Mouse (Mus musculus) intestine, embryonic 16.5 days (tissue): ENCODE measurements around the gene Angpt4. TPM values are rescaled to one million over a fixed set of nuclear protein-coding genes. Genes with fewer than 3 reads are reported as not detected.

Experiments used
- ATAC-seq: fragments of 200-750 bp; cut with Nextera tagmentation; 2 replicates; pipeline ENCODE4 v1.8.0; 2017; ENCODE audit warnings: moderate TSS enrichment, moderate library complexity
- H3K27ac ChIP-seq: fragments of 300-500 bp; sonication (generic); 2 replicates; pipeline ENCODE4 v1.5.1; 2014; ENCODE audit warnings: mild to moderate bottlenecking, low read length
- H3K27me3 ChIP-seq: fragments of 300-500 bp; sonication (generic); replicated peaks from 2 replicates; pipeline ENCODE4 v1.6.1; 2014; ENCODE audit warnings: low read length, control low read depth, mixed read lengths; ENCODE audit not compliant: control insufficient read depth, insufficient read depth
- H3K36me3 ChIP-seq: fragments of 300-500 bp; sonication (generic); 2 replicates; pipeline ENCODE4 v1.6.1; 2014; ENCODE audit warnings: low read length, control low read depth; ENCODE audit not compliant: control insufficient read depth, insufficient read depth
- H3K4me1 ChIP-seq: fragments of 300-500 bp; sonication (generic); 2 replicates; pipeline ENCODE4 v1.6.1; 2014; ENCODE audit warnings: low read length, control low read depth, mixed read lengths; ENCODE audit not compliant: control insufficient read depth, insufficient read depth
- H3K4me2 ChIP-seq: fragments of 300-500 bp; sonication (generic); 2 replicates; pipeline ENCODE4 v1.6.1; 2014; ENCODE audit warnings: low read depth, low read length, control low read depth
- H3K4me3 ChIP-seq: fragments of 300-500 bp; sonication (generic); 2 replicates; pipeline ENCODE4 v1.5.1; 2014; ENCODE audit warnings: mild to moderate bottlenecking, low read length
- H3K9ac ChIP-seq: fragments of 300-500 bp; sonication (generic); 2 replicates; pipeline ENCODE4 v1.6.1; 2014; ENCODE audit warnings: low read depth, low read length
- H3K9me3 ChIP-seq: fragments of 300-500 bp; sonication (generic); 2 replicates; pipeline ENCODE4 v1.6.1; 2016; ENCODE audit warnings: low read length, control low read depth; ENCODE audit not compliant: control insufficient read depth
- WGBS: fragments of 180-500 bp; shearing (Covaris S2); extraction: QIAGEN DNeasy Blood & Tissue Kit; methylation state at CpG from one replicate; pipeline ENCODE4 v1.1.7; 2014; 5-methylcytosine and 5-hydroxymethylcytosine counted together
- polyA plus RNA-seq: library from polyadenylated mRNA; unstranded; fragments of >200 nt; fragmentation: Nextera tagmentation; extraction: Ambion mirVana; gene quantifications from 2 replicates; pipeline ENCODE4 v1.2.1, GENCODE M21; 2015

The Angpt4 gene
- polyA plus RNA-seq, 1 experiment from 2014 or later: 0.89 TPM

- Histone ChIP-seq H3K36me3 (no peaks in the 10 kb centered on the region), H3K9ac (no peak overlapping the region), H3K4me2 (no peak overlapping the region), H3K9me3 (no peaks in the 10 kb centered on the region), H3K27me3 (no peaks in the 10 kb centered on the region), H3K27ac (no peak overlapping the region), H3K4me1 (peaks cover 13% of the 10 kb centered on the region), H3K4me3 (no peak overlapping the region)
- ATAC-seq: no peak
- WGBS: 72% methylated on average over 2 of the region's 2 CpGs
These were observed 4.0 kb upstream of the Angpt4 start for GRCm38 (mm10) chr2:151907020-151907419.

GRCm38 (mm10) chr2:151909386-151909785 is 1.6 kb upstream of the Angpt4 start:
- Histone ChIP-seq H3K4me3 (no peak overlapping the region), H3K27ac (no peak overlapping the region), H3K4me1 (peaks cover 13% of the 10 kb centered on the region), H3K36me3 (no peaks in the 10 kb centered on the region), H3K4me2 (no peak overlapping the region), H3K9me3 (no peaks in the 10 kb centered on the region), H3K9ac (no peak overlapping the region), H3K27me3 (no peaks in the 10 kb centered on the region)
- 74% methylated on average over 3 of the region's 3 CpGs for WGBS
- ATAC-seq: no peak

DNA sequence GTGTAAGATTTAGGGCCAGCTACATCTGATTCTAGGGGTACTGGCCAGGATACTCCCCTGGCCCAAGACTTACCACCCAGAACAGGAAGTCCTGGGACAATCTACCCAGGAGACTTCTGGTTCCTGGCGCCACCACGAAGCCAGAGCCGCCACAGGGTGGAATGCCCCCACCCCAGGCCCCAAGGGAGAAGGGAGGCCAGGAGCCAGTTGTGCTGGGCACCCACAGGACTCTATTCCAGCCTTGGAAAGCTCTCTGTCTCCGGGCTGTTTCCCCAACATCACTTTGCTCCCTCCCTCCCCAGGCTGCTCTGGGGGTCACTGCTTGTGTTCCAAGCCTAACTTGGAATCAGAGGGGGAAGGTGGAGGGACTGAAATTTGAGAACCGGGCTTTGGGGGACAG is 512 bp upstream of the Angpt4 start:
- Histone ChIP-seq H3K4me2 (no peak overlapping the region), H3K9me3 (no peaks in the 10 kb centered on the region), H3K4me1 (peaks cover 13% of the 10 kb centered on the region), H3K27ac (peak overlapping the region; percentile 43), H3K9ac (no peak overlapping the region), H3K27me3 (0 out of 2 replicates have a peak, but pooled peaks cover 3% of the 10 kb centered on the region), H3K4me3 (no peak overlapping the region), H3K36me3 (no peaks in the 10 kb centered on the region)
- 40% methylated on average over 5 of the region's 5 CpGs for WGBS
- peak; percentile 28; the same call in 1 of the 2 replicates for ATAC-seq

- no peak overlapping the region for H3K4me2 ChIP-seq
- H3K4me1 ChIP-seq: peaks cover 20% of the 10 kb centered on the region
- no peaks in the 10 kb centered on the region for H3K9me3 ChIP-seq
- H3K4me3 ChIP-seq: no peak overlapping the region
- 0 out of 2 replicates have a peak overlapping the region, but pooled peaks have one; percentile 2 for H3K9ac ChIP-seq
- ATAC-seq: no peak
- H3K36me3 ChIP-seq: no peaks in the 10 kb centered on the region
- H3K27ac ChIP-seq: no peak overlapping the region
- H3K27me3 ChIP-seq: 0 out of 2 replicates have a peak, but pooled peaks cover 3% of the 10 kb centered on the region
- WGBS: 81% methylated on average over 3 of the region's 3 CpGs
These were observed 741 bp downstream of the Angpt4 start for GRCm38 (mm10) chr2:151911751-151912150.

DNA sequence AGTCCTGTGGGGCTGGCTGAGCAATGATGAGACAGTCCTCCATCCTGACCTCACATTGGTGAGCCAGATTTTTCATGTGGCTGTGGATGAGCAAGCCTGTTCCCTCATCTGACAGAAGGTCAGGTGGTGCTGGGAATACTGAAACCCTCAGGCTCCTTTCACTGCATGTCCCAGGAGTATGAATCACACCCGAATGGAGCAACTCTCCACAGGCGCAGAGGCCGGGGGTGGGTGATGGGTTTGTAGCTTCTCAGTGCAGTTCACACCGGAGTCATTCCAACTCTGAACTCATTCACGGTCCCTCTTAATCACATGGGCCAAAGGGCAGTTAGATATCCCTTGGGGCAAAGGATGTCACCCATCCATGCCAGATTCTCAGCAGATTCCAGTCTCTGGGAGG is 3.1 kb downstream of the Angpt4 start:
- WGBS: 68% methylated on average over 5 of the region's 5 CpGs
- Histone ChIP-seq H3K27ac (no peak overlapping the region), H3K4me1 (peaks cover 20% of the 10 kb centered on the region), H3K9ac (no peak overlapping the region), H3K4me2 (no peak overlapping the region), H3K27me3 (0 out of 2 replicates have a peak, but pooled peaks cover 3% of the 10 kb centered on the region), H3K4me3 (no peak overlapping the region), H3K36me3 (no peaks in the 10 kb centered on the region), H3K9me3 (no peaks in the 10 kb centered on the region)
- ATAC-seq: no peak

GRCm38 (mm10) chr2:151915111-151915510 is 4.1 kb downstream of the Angpt4 start:
- Histone ChIP-seq H3K36me3 (no peaks in the 10 kb centered on the region), H3K27ac (no peak overlapping the region), H3K4me2 (no peak overlapping the region), H3K4me3 (no peak overlapping the region), H3K27me3 (0 out of 2 replicates have a peak, but pooled peaks cover 3% of the 10 kb centered on the region), H3K9ac (no peak overlapping the region), H3K4me1 (peaks cover 20% of the 10 kb centered on the region), H3K9me3 (no peaks in the 10 kb centered on the region)
- no peak for ATAC-seq
- WGBS: 36% methylated on average over 2 of the region's 2 CpGs

DNA sequence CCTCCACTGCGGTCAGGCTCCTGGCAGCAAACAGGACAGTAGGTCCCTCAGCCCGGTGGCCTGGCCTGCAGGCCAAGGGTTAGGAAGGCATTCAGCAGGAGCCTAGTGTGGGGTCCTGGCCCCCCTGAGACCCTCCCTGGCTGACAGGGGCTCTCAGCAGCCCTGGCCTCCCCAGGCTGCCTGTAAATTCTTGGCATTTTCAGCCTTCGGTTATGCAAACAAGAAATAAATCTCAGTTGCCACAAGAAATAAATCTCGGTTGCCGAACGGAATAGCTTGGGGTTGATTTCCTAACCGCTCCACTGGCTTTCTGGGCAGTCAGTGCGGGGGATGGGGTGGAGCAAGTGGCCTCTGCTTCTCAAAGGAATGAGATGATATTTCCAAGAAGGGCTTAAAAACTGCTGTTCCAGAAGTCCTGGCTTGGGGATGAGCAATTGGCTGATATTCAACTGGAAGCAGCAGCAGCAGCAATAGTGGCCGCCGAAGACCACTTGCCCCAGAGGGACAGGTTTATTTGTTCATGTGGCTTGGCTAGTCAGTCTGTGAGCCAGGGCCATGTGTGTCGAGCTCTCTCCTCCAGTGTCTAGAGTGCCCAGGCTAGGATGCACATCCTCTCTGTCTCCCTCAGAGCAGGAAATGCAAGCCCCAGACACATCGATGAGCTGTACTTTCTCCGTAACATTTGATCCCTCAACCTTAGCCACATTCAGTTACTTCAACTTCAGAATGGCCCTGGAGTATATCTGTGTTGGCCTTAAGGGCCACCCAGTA is 5.2 kb downstream of the Angpt4 start:
- Histone ChIP-seq H3K4me1 (peaks cover 11% of the 10 kb centered on the region), H3K9me3 (no peaks in the 10 kb centered on the region), H3K4me2 (no peak overlapping the region), H3K9ac (no peak overlapping the region), H3K4me3 (no peak overlapping the region), H3K36me3 (no peaks in the 10 kb centered on the region), H3K27me3 (0 out of 2 replicates have a peak, but pooled peaks cover 3% of the 10 kb centered on the region), H3K27ac (no peak overlapping the region)
- ATAC-seq: no peak
- WGBS: 28% methylated on average over 13 of the region's 13 CpGs

DNA sequence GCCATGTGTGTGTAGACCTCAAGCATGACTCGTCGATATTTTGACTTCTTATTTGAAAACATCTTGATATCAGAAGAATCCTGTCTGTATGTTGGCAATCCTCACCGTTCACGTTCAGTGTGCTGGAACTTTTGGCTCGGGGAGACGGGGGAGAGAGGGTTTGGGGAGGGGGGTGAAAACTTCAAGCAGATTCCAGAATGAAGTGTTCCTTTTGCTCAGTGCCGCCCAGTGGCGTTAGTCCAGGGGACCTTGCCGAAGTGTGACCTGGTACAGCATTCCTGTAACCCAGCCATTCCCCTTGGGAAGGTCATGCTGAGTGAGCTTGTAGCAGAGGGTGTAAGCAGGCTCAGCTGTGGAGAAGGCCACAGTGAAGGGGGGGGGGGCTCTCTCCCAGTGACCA is 8.1 kb downstream of the Angpt4 start:
- WGBS: 57% methylated on average over 9 of the region's 9 CpGs

DNA sequence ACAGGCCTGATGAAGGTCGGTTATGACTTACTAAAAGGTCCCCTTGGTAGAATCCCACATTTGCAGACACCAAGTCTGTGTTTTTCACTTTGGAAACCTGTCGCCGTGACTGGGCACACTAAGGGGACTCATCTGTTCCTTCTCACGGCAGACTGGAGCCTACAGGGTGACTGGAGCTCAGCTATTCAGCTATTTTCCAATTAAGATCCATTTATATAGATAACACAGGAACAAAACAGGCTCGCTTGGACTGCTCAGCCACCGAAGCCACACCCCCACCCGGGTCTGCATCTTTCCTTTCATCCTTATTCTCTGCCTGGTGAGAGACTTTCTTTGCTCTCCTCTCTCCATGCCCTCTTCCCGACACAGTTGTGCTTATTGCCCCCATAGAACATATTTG is 10.1 kb downstream of the Angpt4 start:
- Histone ChIP-seq H3K4me3 (no peak overlapping the region), H3K27ac (no peak overlapping the region), H3K36me3 (no peaks in the 10 kb centered on the region), H3K9ac (no peak overlapping the region), H3K4me2 (no peak overlapping the region), H3K27me3 (no peaks in the 10 kb centered on the region), H3K4me1 (peaks cover 3% of the 10 kb centered on the region; the same call in 1 of the 2 replicates), H3K9me3 (no peaks in the 10 kb centered on the region)
- ATAC-seq: no peak
- WGBS: 65% methylated on average over 8 of the region's 8 CpGs

More for the DNA sequence above, 8.1 kb downstream of the Angpt4 start:
- no peak overlapping the region for H3K4me3 ChIP-seq
- peaks cover 8% of the 10 kb centered on the region; the same call in 1 of the 2 replicates for H3K4me1 ChIP-seq
- H3K9me3 ChIP-seq: no peaks in the 10 kb centered on the region
- no peak for ATAC-seq
- H3K27me3 ChIP-seq: 0 out of 2 replicates have a peak, but pooled peaks cover 3% of the 10 kb centered on the region
- H3K36me3 ChIP-seq: no peaks in the 10 kb centered on the region
- no peak overlapping the region for H3K27ac ChIP-seq
- no peak overlapping the region for H3K9ac ChIP-seq
- H3K4me2 ChIP-seq: no peak overlapping the region
